Comparison of ENCODE assay signal across 22 mouse cellular contexts in genomic region chr8:127243351-127243750, GRCm38 (mm10).
"Had no signal": no experiment of that assay in that cellular context is flagged by ENCODE, and none has a peak within 500 bp of the region (broad histone marks: within the 10 kb centered on the region; RNA-seq: fewer than 3 reads in every experiment).

No protein-coding gene starts in this region.

- H3K36me3 ChIP-seq: limb, embryonic 10.5 days; limb, embryonic 13.5 days; midbrain, embryonic 12.5 days; midbrain, embryonic 15.5 days; neural tube, embryonic 13.5 days; stomach, embryonic 15.5 days had no signal

- H3K9me3 ChIP-seq: limb, embryonic 10.5 days; limb, embryonic 13.5 days; midbrain, embryonic 12.5 days; midbrain, embryonic 15.5 days; neural tube, embryonic 13.5 days; stomach, embryonic 15.5 days had no signal

- ATAC-seq: liver, postnatal 0 days; midbrain, embryonic 15.5 days had no signal

- H3K9ac ChIP-seq: limb, embryonic 13.5 days; liver, embryonic 14.5 days; liver, postnatal 0 days; lung, embryonic 14.5 days; midbrain, embryonic 12.5 days; midbrain, embryonic 15.5 days; neural tube, embryonic 13.5 days; stomach, embryonic 15.5 days had no signal

- H3K27me3 ChIP-seq: limb, embryonic 13.5 days; midbrain, embryonic 12.5 days; midbrain, embryonic 15.5 days; neural tube, embryonic 13.5 days; stomach, embryonic 15.5 days had no signal

- H3K4me3 ChIP-seq: limb, embryonic 10.5 days; limb, embryonic 13.5 days; midbrain, embryonic 12.5 days; midbrain, embryonic 15.5 days; neural tube, embryonic 13.5 days; stomach, embryonic 15.5 days had no signal

- H3K4me1 ChIP-seq: midbrain, embryonic 12.5 days; midbrain, embryonic 15.5 days had no signal

- H3K27ac ChIP-seq: limb, embryonic 10.5 days; limb, embryonic 13.5 days; liver, embryonic 14.5 days; midbrain, embryonic 12.5 days; midbrain, embryonic 15.5 days; neural tube, embryonic 13.5 days; stomach, embryonic 15.5 days had no signal

- DNase-seq: kidney, adult 18-20 months; kidney, adult 9 months; kidney, postnatal 14 days; kidney, postnatal 4 days; liver; liver, postnatal 0 days; lung, embryonic 14.5 days; lung, postnatal 14 days; lung, postnatal 4 days; retina, postnatal 1 day; right cerebral cortex, postnatal 25 days; spleen, adult 18-20 months; thymus, adult 18-20 months; thymus, postnatal 14 days; thymus, postnatal 4 days had no signal

- H3K4me2 ChIP-seq: limb, embryonic 13.5 days; lung, embryonic 14.5 days; midbrain, embryonic 12.5 days; midbrain, embryonic 15.5 days; neural tube, embryonic 13.5 days; stomach, embryonic 15.5 days had no signal
